Mouse (Mus musculus) frontal cortex, postnatal 25 days (tissue): ENCODE data around the gene Ep300.
"Not testable (repeated sequence)": the region's sequence is repeated elsewhere in the genome, so short reads cannot be mapped to it uniquely, and the experiment has no call there.

Experiments
- DNase-seq, 2 experiments: peaks; one replicate each; pipeline ENCODE4 v3.0.0; 2022; ENCODE audit warnings: low spot score in 2 of 2

The Ep300 gene

DNA sequence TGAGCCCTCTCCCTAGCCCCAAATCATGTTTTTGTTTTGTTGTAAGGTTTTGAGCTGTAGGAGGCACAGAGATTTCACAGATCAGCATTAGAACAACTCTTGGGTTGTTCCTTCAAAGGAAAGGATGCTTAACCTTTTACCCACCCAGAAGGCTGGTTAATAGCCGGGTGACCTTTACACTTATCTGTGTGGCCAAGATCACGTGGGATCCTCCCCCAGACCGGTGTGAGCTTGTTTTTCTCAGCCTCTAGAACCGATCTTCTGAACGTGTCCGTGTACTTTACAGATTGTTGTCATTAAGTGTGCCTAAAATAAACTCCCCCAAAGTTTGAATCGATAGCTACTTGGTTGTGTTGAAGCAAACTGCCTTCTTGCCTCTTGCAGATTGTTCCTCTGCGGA is 115.5 kb downstream of the Ep300 start:
- DNase-seq: no peak

GRCm38 (mm10) chr15:81701350-81701749 is 116.2 kb downstream of the Ep300 start:
- DNase-seq: not testable (repeated sequence)
